Mouse (Mus musculus): Measurements from ENCODE around the gene Cfap61. TPM values are rescaled to one million over a fixed set of nuclear protein-coding genes. Genes with fewer than 3 reads are reported as not detected.

Cfap61 gene
- total RNA-seq, 1 experiment from 2014 or later: not detected

DNA sequence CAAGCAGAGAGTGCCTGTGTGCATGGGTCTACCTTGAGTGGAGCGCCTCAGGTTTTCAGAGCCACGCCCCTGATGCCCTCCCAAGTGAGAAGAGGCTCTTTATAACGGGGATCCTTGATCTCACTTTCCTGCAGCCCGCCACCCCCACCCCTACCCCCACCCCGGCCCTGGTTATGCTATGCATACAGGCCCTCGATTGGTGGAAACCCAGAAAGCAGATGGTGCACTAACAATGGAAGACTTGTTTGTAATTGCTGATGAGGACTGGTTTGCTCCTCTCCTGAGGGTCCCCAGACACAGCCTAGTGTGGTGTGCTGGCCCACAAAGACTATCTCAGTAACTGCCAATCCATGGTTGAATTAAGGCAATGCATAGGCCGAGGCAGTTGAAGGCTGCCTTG lies 314.4 kb downstream of the Cfap61 start:
- no peak for ATAC-seq (replicated peaks in 1 of 2; ENCODE audit: insufficient read depth in 1 of 2, low FRiP score in 2 of 2, low TSS enrichment in 1 of 2, low read depth in 1 of 2, poor library complexity in 2 of 2, severe bottlenecking in 2 of 2)

DNA sequence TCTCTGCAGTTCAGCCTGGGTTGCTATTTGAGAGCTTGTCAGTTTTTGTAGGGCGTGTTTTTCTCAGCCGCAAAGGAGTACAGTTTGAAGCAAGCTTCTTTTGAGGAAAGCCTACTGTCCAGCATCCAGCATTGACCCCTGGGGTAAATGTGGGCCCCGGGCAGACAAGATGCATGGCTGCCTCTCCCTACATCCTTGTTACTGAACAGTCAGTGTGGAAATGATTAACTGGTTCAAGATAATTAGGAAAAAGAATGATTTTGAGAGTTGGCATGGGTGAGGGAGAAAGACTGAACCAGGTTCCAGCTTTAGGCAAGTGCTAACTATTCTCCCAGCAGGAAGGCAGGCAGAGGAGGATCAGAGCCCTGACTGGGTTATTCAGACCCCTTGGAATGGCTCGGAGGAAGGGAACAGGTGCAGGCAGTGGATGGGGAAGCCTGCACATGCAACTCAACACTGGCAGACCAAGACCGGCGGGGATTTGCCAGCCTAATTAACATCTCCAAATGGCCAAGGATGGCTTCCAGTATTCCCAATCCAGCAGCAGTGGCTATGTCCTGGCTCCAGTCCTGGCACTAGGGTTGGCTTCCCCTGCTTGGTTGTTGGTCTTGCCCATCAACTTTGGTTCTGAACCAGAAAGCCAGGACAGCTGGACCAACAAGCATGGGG lies 315.8 kb downstream of the Cfap61 start:
- no peak for ATAC-seq (replicated peaks in 1 of 2; ENCODE audit: insufficient read depth in 1 of 2, low FRiP score in 2 of 2, low TSS enrichment in 1 of 2, low read depth in 1 of 2, poor library complexity in 2 of 2, severe bottlenecking in 2 of 2)

DNA sequence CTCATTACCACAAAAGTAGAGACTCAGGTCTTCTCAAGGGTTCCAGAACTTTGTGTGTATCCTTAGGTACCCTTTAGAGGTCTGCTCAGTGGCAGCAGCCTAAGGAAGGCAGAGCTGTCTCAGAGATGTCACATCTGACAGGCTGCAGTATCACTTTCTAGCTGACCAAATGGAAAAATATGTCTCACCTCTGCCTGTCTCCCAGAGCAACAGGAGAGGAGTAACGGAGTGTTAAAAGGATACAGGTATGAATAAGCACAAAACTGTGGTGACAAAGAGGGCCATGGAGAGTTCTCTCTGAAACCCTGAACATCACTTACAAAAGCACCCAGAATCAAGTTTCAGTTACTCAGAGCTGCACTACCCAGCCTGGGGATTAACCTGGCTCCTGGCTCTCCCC lies 319.8 kb downstream of the Cfap61 start:
- ATAC-seq (replicated peaks in 1 of 2; ENCODE audit: insufficient read depth in 1 of 2, low FRiP score in 2 of 2, low TSS enrichment in 1 of 2, low read depth in 1 of 2, poor library complexity in 2 of 2, severe bottlenecking in 2 of 2): no peak

DNA sequence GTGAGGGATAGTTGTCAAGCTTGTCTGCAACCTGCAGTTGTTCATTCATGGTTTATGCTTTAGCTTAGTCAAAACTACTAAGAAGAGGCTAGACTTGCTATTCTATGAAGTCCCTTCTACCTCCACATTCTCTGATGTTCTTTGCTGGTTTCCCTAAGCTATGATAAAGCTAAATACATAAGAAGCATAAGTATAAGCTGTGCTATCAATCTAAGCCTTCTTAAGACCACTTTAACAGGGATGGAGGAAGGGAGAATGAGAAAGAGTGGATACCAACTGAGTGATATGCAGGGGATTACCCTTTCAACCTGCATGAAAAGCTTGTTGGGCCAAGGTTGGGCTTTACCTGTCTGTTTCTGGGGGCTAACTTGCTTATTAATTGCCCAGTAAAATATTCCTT lies 321.1 kb downstream of the Cfap61 start:
- ATAC-seq (replicated peaks in 1 of 2; ENCODE audit: insufficient read depth in 1 of 2, low FRiP score in 2 of 2, low TSS enrichment in 1 of 2, low read depth in 1 of 2, poor library complexity in 2 of 2, severe bottlenecking in 2 of 2): no peak

DNA sequence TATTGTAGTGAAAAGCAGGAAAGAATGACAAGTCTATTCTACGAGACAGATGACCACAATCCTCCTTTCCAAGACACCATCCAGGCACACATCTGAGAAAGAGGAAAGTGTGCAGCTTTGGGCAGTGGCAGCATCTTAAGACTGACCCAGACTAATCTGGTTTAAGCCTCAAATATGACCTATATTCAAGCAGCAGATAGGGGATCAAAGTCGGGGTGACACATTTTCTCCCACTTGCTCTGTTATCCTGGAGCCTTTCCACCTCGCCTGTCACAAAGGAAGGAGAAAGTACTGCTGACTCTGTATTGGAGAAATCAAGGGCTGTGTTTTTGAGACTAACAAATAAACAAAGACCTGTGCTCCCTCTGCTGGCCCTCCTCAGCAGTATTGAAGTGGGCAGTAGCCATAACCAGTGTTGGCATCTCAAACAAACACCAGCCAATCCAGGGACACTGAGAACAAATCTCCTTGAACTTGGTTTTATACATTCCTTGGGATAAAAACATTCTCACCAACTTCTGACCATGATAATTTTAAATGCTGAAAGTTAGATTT lies 321.8 kb downstream of the Cfap61 start:
- ATAC-seq (replicated peaks in 1 of 2; ENCODE audit: insufficient read depth in 1 of 2, low FRiP score in 2 of 2, low TSS enrichment in 1 of 2, low read depth in 1 of 2, poor library complexity in 2 of 2, severe bottlenecking in 2 of 2): peak in 1 of 2 experiments; percentile 42; a peak in 1 of 4 replicates

DNA sequence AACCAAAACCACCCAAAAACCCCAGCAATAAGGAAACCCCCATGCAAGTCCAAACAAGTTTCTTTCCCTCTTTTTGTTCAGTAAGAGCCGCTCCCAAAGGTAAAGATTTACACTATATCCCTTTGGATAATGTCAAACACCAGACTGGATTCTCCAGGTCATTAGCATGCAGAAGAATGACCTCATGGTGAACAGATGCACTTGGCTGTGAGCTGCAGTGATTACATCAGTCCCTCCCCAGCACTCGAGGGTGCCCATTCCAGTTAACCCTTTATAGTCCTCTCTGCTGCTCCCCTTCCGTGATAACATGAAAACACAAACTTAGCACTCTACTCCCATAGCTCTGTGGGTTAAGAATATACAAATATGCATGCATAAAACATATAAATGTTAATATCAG lies 322.5 kb downstream of the Cfap61 start:
- ATAC-seq (replicated peaks in 1 of 2; ENCODE audit: insufficient read depth in 1 of 2, low FRiP score in 2 of 2, low TSS enrichment in 1 of 2, low read depth in 1 of 2, poor library complexity in 2 of 2, severe bottlenecking in 2 of 2): no peak

DNA sequence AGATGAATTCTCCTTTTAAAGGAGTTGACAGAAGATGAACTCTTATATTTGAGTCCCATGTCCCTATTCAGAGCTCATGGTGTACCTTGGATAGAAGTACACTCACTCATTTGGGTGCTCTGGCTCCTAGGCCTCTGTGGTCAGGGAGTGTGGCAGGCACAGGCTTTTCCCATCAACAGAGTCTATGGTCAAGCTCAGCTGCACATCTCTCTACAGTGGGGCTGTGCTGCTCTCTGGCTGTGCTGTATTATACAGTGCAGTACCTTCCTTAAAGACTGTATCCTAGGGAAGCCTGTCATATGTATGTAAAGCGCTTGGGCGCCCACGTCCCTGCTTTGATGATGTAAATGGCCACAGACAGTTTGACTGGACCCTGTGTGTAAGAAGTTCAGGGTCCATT lies 323.0 kb downstream of the Cfap61 start:
- no peak for ATAC-seq (replicated peaks in 1 of 2; ENCODE audit: insufficient read depth in 1 of 2, low FRiP score in 2 of 2, low TSS enrichment in 1 of 2, low read depth in 1 of 2, poor library complexity in 2 of 2, severe bottlenecking in 2 of 2)

DNA sequence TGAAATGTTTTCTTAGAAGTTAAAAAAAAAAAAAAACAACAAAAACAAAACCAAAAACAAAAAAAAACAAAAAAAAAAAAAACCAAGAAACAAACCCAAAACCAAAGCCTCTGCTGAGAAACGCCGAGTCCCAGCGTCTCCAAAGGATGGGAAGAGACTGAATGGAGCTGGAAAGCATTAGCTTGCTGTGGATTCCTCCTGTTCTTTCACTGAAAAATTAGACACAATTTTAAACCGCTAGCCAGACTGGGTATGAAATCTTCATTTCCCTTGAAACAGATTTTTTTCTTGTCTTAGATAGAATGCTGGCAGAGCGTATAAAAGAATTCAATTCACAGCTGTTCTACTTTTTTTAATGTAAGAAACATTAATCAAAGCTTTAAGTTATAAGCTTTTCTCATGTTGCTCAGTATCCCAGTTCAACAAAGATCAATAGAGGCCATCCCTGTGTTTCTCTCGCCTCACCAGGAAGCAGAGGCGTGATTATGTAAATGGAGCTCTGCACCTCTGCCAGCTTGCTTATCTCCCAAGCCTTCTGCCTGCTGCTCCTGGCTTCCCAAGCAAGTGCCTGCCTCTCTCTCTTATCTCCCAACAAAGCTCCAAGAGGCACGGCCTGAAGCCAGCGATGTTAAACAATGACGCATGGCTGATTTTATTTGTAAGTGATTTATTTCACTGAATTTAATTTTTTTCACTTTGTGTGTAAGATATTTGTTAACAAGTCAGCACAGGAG lies 324.3 kb downstream of the Cfap61 start:
- ATAC-seq (replicated peaks in 1 of 2; ENCODE audit: insufficient read depth in 1 of 2, low FRiP score in 2 of 2, low TSS enrichment in 1 of 2, low read depth in 1 of 2, poor library complexity in 2 of 2, severe bottlenecking in 2 of 2): no peak

DNA sequence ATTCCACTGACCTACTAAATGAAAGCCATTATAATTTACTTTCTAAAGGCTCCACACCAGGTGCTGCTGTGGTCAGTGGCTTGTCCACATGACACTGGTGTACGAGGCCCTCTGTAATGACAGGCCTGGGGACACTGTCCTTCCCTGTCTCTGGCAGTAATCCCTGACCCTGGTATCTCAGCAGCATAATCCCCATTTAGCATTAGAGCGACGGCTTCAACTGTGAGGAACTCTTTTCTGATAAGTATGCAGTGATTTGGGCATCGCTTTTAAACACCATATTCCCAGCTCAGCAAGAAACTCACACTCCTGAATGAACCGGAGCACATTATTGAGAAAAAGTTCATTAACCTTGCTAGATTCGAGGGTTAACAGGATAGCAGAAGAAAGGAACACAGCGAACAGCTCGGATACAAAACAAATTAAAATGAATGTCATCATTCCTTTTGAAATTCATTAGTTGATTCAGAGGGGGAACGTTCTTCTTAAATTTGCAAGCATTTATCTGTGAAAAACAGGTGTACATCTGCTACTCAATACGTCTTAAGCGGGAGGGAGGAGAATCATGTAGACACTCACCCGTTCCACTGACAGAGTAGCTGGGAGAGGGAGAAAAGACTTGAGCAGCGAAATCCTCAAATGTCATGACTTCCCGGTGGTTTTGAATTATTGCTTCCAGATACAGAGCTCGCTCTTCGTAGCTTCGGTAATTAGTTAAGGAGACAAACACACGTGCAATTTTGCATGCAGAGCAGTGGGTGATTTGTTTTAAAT lies 325.4 kb downstream of the Cfap61 start:
- ATAC-seq (replicated peaks in 1 of 2; ENCODE audit: insufficient read depth in 1 of 2, low FRiP score in 2 of 2, low TSS enrichment in 1 of 2, low read depth in 1 of 2, poor library complexity in 2 of 2, severe bottlenecking in 2 of 2): no peak

DNA sequence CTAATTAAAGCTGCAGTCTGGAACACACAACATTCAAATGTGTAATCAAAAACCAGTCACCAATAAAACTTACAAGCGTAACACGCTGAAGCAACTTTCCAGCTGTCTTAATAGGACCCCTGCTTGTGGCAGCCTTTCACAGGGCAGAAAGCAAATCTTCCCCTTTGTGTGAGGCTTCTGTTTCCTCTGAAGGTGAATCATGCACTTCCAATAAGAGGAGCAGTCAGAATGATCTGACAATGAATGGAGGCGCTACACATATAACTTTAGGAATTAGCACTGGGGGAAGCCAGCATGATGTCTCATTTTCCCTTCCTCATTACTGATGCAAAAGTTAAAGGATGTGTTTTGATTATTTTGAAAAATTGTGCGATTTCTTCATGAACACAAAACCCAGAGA lies 326.6 kb downstream of the Cfap61 start:
- ATAC-seq (replicated peaks in 1 of 2; ENCODE audit: insufficient read depth in 1 of 2, low FRiP score in 2 of 2, low TSS enrichment in 1 of 2, low read depth in 1 of 2, poor library complexity in 2 of 2, severe bottlenecking in 2 of 2): no peak

DNA sequence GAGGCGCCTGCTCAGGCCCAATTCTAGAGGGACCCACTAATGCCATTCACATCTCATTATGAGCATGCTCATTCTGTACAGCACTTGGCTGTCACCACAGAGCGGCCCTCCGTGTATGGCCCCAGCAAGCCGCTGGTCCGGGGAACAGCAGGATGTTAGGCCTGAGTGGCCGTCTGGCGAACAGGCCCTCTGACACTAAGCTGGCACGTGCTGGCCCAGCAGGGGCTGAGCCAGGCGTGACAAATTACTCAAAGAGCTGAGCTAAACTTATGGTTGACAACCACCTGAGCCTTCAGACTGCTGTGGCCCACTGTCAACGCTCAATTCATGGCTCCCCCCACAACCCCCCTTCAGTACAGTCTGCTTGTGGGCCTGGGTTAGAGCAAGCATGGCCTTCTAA lies 327.6 kb downstream of the Cfap61 start:
- ATAC-seq (replicated peaks in 1 of 2; ENCODE audit: insufficient read depth in 1 of 2, low FRiP score in 2 of 2, low TSS enrichment in 1 of 2, low read depth in 1 of 2, poor library complexity in 2 of 2, severe bottlenecking in 2 of 2): no peak

DNA sequence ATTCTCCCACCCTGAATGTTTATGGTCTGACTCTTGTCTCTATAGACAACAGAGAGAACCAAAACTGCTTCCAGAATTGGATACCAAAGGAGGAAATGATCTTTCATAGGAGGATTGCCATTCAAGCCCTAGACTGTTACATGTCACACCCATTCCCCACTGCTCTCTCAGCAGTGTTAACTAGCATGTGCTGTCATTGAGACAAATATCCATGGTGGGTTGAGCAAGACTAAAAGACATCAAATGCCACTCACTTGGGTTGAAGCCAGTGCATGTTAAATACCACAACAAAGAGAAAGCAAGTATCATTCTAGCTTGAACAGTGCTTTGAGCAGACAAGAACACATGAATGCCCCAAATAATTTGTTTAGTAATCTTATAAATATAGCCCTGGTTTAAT lies 328.4 kb downstream of the Cfap61 start:
- no peak for ATAC-seq (replicated peaks in 1 of 2; ENCODE audit: insufficient read depth in 1 of 2, low FRiP score in 2 of 2, low TSS enrichment in 1 of 2, low read depth in 1 of 2, poor library complexity in 2 of 2, severe bottlenecking in 2 of 2)

Other genes starting within 250 kb of the Cfap61 start
- 56.6 and 62.2 TPM in 2 replicates for gene Naa20, start 32.7 kb upstream of the Cfap61 start, total RNA-seq (2017)
- gene Crnkl1, start 230 bp downstream of the Cfap61 start, total RNA-seq (2017): 58.6 and 85.0 TPM in 2 replicates

Data from hematopoietic stem cell, adult 5-6 weeks (primary cell).